Mouse (Mus musculus) cerebellum, adult 11-12 months (tissue): Measurements from ENCODE around the gene Abhd14a.
A peak's percentile ranks its signal among the peaks of the same experiment; 100 is the strongest.
"Not testable (repeated sequence)": the region's sequence is repeated elsewhere in the genome, so short reads cannot be mapped to it uniquely, and the experiment has no call there.

ENCODE experiments used
- DNase-seq: peaks from one replicate; pipeline ENCODE4 v3.0.0; 2022

Abhd14a gene

DNA sequence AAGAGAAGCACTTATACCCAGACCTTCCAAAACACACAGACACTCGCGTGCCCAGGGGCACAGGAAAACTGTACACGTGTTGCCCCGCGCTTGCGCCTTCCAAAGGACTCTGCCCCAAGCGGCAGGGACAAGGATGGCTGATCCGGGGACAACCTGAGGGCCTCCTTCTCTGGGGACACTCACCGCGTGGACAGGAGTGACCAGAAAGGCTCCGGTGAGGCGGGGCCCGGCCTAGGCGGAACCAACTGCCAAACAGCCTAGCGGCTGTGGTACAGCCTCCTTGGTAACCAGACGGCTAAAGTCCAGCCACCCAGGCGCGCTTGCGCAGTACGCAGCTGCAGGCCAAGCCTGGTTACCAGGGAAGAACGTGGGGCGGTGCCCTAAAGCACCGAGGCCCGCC, at the start of gene Abhd14a, which contains the start of gene Abhd14b:
TSS of gene Abhd14a (minus strand) at position 331 of the 400 bp plus-strand sequence.
TSS of gene Abhd14b (plus strand) at position 112 of the 400 bp plus-strand sequence.
- DNase-seq = peak; percentile 98

DNA sequence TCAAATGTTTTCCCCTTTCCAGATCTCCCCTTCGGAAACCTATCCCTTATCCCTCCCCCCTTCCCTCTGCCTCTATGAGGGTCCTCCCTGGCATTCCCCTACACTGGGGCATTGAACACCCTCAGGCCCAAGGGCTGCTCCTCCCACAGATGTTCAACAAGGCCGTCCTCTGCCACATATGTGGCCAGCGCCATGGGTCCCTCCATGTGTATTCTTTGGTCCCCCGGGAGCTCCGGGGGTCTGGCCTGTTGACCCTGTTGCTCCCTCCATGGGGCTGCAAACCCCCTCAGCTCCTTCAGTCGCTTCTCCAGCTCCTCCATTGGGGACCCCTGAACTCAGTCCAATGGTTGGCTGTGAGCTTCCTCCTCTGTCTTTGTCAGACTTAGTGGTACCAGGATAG, 40.1 kb upstream of the Abhd14a start:
- not testable (repeated sequence) for DNase-seq

DNA sequence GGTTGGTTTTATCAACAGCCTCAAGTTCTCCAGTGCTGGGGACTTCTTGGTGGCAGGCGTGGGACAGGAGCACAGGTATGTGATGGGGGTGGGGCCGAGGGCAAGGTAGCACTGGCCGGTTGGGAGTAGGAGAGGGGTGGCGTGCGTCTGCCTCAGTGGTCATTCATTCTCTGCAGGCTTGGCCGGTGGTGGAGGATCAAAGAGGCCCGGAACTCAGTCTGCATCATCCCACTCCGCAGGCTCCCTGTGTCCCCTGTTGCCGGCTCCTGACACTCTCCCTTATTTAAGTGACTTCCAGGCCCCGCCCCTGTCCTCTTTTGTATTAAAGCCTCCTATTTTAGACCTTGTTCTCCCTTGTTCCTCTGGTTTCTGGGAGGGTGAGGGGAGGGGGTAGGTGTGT, 37.6 kb upstream of the Abhd14a start:
- no peak for DNase-seq

DNA sequence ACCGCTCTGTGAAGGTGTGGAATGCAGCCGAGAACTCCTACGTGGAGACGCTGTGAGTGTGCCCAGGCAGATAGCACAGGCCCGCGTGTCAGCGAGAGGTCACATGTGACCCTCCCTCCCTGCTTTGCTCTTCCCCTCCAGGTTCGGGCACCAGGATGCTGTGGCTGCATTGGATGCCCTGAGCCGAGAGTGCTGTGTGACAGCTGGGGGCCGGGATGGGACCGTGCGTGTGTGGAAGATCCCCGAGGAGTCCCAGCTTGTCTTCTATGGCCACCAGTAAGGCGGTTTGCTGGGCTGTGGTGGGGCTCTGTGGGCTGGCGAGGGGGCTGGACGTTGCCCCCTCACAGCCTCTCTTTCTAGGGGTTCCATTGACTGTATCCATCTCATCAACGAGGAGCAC, 36.1 kb upstream of the Abhd14a start:
- DNase-seq = no peak

DNA sequence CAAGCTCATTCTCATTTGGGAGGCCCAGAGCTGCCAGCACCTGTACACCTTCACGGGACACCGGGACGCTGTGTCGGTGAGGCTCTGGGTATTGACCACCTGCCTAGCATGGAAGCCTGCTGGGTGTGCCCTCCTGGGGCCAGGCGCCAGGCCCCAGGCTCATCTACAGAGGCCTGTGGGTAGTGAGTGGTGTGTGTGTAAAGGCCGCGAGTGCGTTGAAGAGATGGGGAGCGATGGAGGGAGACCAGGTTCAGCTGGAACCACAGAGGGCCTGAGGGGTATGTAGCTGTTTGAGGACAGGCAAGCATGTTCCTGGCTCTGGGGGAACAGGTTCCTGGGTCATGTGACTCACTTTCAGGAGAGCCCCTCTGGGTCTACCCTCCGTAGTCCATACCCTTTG, 35.7 kb upstream of the Abhd14a start:
- DNase-seq = no peak

DNA sequence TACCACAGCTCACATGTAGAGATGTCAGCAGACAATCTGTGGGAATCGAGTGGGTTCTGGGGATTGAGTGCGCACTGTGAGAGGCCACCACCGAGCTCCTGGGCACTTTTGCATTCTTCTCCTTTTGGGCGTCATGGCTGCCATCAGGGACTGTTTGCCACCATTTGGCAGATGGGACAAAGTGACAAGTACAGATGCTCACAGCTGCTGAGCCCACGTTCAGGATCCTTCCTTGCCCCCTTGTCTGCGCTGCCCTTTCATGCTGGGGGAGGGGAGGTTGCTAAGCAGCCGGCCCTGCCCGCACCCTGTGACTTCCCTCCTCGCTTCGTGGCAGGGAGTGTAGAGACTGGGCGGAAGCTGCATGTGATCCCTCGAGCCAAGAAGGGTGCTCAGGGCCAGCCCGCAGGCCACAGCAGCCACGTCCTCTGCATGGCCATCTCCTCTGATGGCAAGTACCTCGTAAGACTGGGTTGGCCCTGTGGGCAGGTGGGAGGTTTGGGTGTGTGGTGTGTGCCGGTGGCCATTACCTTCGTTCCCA, 35.2 kb upstream of the Abhd14a start:
- no peak for DNase-seq

DNA sequence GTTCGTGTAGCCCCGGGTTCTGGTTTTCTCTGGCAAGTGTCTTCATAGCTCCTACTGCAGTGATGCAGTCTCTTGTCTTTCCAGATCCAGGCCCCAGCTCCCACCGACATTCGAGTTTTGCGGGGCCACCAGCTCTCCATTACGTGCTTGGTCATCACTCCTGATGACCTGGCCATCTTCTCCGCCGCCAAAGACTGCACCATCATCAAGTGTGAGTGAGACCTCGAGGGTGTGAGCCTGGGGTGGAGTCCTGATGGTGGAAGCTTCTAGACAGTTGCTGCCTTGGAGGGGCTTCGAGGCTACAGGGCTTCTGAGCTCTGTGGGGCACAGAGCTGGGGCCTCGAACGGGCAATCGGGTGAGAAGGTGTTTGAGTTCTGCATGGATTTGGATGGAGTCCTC, 34.2 kb upstream of the Abhd14a start:
- DNase-seq = no peak

DNA sequence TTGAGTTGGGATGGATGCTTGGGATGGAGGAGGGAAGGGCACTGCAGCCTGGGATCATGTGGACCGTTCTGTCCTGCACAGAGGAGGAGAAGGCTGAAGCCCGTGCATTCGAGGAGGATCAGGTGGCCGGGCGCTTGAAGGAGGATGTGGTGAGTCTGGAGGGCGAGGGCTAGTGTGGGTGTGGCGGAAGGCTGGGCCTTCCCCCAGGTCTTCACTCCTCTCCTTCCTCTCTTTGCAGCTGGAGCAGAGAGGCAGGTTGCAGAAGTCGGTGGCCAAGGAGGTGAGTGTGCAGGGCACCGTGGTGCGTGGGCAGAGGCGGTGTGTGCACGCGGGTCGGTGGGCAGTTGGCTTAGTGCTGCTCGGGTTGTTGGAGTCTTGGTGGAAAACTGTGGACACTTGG, 33.6 kb upstream of the Abhd14a start:
- no peak for DNase-seq

DNA sequence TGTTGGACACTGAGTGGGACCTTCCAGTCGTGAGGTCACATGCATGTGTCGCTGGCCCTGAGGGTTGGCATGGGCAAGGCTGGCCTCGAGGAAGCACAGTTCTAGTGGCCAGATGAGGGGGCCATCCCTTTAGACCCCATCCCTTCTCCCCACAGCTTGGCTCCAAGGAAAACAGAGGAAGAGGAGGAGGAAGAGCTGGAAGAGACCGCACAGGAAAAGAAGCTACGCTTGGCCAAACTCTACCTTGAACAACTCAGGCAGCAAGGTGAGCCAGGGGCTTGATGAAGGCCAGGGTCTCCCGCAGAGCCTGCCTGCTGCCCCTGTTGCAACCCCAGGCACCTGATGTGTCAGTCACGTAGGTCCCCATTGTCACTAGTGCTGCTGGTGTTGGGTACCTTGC, 33.1 kb upstream of the Abhd14a start:
- DNase-seq = peak; percentile 24

DNA sequence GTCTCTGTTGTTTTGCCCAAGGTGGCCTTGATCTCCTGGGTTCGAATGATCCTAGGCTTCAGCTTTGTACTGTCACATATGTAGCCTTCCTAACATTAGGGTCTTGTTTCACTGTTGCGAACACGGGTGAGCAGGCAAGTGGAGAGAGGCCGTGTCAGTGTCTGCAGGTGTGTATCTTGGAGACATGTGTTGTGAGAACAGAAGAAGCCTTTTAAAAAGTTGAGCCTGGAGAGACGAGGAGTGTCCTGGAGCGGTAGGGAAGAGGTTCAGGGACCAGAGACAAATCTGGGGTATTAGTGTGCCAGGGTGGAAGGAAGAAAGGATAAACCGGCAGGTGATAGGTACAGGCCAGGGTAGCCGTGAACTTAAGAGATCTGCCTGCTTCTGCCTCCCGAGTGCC, 30.6 kb upstream of the Abhd14a start:
- no peak for DNase-seq

DNA sequence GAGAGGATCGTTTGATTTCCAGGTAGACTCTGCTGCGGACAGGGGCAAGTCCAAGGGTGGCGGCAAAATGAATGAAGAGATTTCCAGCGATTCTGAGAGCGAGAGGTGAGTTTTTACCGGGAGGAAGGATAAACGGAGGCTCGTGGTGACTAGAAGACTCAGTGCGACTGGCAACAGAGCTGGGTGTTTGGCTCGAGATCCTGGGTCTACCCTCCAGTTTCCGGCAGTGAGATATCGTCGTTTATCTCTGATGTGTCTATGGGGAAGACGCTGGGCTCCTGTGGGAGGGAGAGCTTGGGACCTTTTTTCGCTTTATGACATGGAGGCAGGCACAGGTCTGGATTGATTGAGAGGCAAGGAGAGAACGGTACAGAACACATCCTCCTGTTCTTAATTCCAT, 30.2 kb upstream of the Abhd14a start:
- no peak for DNase-seq

DNA sequence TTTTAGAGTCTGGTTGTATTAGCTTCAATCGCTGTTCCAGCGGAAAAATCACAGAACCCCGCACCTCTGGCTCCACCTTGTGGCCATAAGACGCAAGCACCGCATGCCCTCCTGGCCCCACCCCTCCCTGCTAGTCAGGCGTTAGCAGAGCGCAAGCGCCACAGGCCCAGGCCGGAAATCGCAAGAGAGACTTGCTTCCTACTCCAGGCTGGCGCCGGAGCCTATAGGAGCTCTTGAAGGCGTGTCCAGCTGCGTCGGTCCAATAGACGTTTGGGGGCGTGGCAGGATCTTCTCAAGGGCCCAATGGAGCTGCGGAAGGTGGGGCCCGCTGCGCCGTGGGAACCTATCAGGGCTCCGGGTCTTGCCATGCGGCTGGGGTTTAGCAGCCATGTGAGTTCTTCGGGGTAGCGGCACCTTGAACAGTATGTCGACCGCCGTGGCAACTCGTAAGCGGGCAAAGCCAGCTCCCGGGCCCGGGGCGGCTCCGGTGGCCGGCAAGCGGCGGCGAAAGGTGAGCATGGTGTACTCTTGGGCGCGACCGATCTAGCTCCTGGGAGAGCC, 29.5 kb upstream of the Abhd14a start, which contains the start of gene Parp3:
TSS of gene Parp3 (minus strand) at position 26 of the 561 bp plus-strand sequence.
- DNase-seq = peak; percentile 100

DNA sequence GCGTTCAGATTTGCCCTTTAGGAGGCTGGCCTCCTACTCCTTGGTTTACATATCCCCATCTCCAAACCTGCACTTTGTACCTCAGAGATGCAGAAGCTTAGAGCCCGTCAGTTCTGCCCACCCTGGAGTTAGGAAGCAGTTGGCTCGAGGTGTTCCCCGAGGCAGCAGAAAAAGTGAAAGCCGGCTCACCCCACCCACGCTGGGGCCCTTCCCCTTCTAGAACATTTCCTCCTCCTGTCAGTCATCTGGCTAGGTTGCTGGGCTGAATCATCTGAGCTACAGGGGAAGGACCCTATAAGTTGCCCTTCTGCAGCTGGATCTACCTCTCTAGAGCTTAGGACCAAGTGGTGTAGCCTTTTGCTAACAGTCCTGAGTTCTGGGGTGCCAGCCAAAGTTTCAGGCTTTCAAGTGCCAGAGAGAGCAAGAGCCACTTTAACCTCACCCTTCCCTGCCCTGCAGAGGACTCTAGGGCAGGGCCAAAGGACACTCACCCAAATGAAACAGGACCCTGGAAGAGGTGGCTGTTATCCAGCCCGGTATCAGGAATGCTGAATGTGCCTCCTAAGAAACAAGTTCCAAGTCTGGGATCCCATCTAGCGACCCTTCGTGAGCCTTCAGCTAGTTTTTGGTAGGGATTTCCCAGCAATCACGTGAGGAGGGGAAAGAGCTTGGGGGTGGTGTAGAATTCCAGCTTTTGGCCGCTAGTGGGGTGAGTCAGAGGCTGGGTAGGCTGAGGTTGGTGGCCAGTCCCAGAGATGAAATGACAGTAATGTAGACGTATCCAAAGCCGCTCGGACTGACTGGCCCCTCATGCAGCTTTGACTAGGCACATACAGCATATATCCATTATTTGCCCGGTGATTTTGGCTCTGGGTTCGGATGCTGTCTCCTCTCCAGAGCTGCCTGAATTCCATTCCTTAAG, 28.8 kb upstream of the Abhd14a start:
- peak; percentile 73 for DNase-seq

DNA sequence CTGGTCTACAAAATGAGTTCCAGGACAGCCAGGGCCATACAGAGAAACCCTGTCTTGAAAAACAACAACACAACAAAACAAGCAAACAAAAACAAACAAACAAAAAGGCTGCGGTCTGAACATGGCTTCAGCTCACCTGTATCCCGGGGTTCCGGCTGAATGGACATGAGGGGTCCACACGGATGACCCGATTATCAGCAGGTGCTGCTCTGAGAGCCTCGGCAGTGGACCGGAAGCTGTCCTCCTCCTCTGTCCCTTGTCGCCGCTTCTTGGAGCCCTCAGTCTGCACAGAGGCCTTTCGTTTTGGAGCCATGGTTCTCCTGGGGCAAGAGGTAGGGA, 28.2 kb upstream of the Abhd14a start, which contains the start of gene Rrp9:
TSS of gene Rrp9 (plus strand) at position 301 of the 339 bp plus-strand sequence.
- peak; percentile 46 for DNase-seq

DNA sequence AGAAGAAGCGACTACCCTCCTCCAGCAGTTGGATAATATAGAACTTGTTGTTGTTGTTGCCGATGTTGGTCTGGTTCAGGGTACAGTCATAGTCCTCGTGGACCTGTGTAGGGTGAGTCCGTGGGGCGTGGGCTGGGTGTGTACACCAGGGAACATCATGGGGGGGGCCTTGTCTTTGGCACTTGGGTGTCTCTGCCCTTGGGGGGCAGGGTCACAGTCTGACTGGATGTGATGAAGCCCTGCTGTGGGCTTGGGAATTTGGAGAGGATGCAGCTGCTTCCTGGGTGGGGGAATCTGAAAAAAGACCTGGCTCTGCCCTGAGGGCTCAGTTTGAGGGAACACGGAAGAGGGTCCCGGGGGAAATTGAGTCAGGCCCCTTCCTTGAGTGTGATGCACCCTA, 27.6 kb upstream of the Abhd14a start:
- peak; percentile 76 for DNase-seq

DNA sequence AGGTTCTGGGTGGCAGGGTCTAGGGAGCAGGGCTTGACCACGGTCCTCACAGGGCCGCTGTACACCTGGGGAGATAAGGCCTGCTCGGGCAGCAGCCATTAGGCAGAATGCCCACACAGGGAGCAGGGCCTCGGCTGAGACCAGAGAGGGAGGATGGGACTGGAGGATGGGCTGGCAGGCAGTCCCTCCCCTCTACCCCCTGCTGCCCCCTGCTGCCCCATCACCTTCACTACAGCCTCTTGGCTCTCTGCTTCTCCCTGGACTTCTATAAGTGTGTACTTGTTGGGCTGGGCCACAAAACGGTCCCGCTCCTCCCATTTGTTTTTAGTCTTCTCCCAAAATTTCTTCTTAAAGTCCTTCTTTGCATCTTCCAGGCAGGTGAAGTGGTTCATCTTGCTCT, 27.0 kb upstream of the Abhd14a start:
- DNase-seq = peak; percentile 85

DNA sequence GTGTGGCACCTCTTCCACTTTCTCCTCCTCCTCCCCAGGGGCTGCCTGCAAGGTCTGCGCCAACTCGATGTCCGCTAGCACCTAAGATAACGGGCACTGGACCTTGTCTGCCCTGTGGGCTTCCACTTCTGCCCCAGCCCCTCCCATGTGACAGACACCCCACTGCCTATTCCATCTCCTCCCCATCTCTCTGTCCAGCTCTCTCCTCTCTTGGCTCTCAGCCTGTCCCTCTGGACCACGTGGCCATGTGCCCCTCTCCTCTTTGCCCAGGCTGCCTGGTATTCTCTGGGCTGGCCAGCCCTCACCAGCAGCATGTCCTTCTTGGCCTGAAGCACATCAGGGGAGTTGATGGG, 26.3 kb upstream of the Abhd14a start:
- DNase-seq = no peak

DNA sequence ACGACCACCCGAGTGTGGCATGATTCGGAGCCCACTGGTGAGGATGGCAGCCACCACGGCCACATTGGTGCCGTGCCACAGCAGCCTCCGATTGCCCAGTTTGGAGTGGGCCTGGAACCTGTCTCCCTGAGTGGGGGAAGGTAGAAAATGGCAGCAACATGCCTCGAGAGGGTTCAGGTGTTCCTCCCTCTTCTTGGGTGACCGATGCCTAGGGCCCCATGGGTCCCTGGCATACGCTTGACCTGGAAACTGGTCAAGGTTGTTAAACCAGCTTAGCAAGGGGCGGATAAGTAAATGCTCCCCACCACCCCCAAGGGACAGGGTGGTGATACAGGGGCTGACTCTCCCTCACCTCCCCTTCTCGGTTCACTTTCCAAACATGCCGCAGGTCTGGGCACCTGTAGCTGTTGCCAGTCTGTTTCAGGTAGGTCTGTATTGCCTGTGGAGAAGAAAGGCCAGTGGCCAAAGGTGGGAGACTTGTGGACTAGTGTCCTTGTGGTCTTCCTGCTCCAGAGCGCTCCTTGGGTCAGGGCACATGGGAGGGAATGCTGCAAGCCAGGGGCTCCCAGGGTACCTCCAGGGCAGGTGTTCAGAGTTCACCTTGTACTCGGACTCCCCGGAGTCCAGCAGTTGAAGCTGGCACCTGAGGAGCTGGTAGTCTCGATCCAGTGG, 25.7 kb upstream of the Abhd14a start:
- peak; percentile 75 for DNase-seq

DNA sequence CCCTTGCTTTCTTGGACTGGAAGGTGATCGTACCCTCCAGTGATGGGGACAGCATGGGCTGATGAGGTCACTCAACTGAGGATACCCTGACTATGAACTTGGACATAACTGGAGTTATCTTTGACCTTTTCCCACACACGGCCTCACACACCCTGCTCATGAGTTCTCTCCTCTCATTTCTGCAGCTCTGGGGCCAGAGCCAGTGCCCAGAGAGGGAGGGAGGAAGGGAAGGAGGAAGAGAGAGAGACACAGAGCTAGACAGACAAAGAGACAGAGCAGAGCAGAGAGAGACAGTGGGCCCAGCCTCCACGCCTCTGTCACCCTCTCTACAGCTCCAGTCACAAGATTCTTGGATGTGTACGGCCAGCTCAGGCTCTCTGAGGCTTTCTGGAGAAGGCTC, 24.8 kb upstream of the Abhd14a start:
- peak; percentile 41 for DNase-seq

DNA sequence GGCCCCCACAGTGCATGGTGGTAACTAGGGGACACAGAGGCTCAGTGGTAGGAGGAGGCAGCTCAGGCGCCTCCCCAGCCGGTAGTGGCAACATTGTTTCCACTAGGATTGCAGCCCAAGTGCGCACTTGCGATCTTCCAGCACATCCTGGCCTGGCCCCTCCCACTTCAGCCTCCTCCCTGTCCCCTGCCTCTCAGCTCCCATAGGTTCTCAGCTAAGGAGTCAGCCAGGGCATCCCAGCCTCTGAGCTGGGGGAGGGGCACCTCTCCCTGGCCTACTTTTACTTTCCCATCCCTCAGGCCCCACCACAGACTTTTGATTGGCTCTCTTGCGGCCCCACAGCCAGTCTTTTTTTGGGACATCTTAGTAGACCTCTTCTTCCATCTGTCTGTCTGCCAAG, 24.4 kb upstream of the Abhd14a start:
- peak; percentile 73 for DNase-seq

DNA sequence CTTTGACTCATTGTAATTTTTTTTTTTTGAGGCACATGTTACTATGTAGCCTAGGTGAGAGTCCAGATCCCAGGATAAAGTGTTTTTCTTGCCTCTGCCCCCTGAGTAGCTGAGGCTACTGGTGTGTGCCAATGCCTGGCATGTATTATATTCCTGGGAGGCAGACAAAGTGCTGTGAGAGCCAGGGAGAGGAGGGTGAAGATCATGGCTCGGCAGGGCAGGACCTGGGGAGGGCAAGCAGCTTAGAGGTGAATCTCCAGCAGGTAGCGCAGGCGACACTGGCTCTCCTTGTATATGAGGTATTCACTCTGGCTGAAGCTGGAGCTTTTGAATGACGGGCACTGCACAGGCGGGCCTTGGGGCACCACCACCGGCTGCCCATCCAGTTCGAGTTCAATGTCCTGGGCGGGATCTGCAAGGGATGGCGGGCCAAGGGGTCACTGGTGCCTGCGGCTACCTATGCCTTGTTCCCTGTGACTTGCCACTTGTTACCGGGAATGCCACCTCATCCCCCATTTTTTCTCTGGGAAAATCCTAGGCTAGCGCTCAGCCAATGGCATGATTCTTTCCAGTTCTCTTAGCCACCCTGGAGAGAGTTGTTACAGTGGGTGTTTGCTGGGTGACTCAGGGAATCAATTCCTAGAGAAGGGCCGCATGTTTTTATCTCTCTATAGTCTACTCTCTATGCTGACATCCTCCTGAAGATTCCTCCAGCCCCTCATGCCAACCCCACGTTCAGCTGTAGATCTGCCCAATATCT, 23.7 kb upstream of the Abhd14a start:
- peak; percentile 52 for DNase-seq

DNA sequence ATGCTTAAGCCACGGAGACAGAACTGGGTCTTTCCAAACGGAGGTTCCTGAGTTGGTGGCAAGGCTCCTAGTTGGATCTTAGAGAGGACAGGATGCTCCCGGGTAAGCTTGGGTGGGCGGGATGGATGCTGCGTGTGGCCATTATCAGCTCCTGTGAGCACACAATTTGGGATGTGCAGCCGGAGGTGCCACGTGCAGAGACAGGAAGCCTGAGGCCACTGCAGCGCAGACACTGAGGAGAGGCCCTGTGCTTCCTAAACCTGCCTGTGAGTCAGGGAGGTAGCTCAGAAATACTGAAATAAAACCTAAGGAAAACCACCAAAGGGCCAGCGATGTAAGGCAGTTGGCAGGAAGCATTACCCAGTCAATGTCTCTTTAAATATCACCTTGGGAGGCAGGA, 22.3 kb upstream of the Abhd14a start:
- no peak for DNase-seq

DNA sequence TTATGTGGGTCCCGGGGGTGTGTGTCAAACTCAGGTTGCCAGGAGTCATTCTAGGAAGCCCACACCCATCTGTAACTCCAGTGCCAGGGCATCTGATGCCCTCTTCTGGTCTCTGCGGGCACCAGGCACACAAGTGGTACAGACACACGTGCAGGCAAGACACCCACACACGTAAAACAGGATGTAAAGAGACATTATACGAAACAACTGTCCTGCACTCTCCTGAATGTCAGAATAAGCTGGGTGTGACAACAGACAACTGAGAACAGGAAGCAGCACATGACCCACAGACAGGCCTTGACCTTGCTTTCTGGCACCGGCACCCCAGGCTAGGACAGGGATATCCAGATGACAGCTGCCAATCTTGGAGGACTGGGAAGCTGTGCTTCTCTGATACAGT, 21.8 kb upstream of the Abhd14a start:
- DNase-seq = no peak
